Mouse (Mus musculus) lung, postnatal 0 days (tissue): ENCODE measurements around the gene Bok.
A peak's percentile ranks its signal among the peaks of the same experiment; 100 is the strongest.

Experiments
- CTCF ChIP-seq: IDR thresholded peaks from 2 replicates; pipeline ENCODE4 v1.5.1; 2016; ENCODE audit warnings: antibody characterized with exemption, mild to moderate bottlenecking
- EP300 ChIP-seq: IDR thresholded peaks from 2 replicates; pipeline ENCODE4 v1.6.1; 2016; ENCODE audit warnings: antibody characterized with exemption, mild to moderate bottlenecking, control low read depth

GRCm38 (mm10) chr1:93668791-93669548 lies 16.5 kb upstream of the Bok start:
- peak; percentile 94 for TF ChIP-seq CTCF
- TF ChIP-seq EP300: no peak
